Mouse (Mus musculus) spleen, adult 12 weeks (tissue): ENCODE results near the gene Rbfox1.

Source experiments
- DNase-seq: peaks from one replicate; pipeline ENCODE4 v3.0.0; 2022; ENCODE audit warnings: low spot score

Rbfox1 gene

DNA sequence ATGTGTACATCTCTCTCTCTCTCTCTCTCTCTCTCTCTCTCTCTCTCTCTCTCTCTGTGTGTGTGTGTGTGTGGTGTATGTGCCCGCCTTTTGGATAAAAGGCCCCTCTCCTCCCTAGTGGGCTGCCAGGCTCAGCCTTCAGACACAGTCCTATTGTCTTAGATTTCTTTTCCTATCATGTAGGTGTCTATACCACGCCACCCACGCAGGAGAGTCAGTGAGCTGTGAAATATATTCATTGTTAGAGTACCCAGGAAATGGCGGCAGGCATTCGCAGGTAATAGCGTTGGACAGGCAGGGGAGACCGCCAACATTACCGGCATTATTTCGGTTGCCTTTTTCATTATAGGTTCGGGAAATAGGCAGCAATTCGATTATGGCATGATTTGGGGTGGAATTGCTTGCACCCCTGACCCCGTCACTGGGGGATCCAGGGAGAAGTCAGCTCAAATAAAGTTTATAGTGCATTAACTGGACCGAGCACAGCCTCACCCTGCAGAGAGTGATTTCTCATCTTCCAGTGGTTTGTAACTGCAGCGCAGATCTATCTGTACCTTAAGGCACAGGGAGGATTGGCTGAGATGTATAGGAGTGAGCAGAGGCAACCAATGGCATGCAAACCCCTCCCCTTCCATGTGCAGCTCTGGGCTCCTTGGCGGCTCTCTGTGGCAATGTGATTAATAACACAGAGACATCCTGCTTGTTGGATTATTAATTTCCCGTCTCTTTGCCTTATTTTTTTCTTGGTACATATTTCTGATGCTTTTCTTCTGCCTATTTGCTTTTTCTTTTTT lies 1264.1 kb downstream of the Rbfox1 start:
- DNase-seq, result no peak

DNA sequence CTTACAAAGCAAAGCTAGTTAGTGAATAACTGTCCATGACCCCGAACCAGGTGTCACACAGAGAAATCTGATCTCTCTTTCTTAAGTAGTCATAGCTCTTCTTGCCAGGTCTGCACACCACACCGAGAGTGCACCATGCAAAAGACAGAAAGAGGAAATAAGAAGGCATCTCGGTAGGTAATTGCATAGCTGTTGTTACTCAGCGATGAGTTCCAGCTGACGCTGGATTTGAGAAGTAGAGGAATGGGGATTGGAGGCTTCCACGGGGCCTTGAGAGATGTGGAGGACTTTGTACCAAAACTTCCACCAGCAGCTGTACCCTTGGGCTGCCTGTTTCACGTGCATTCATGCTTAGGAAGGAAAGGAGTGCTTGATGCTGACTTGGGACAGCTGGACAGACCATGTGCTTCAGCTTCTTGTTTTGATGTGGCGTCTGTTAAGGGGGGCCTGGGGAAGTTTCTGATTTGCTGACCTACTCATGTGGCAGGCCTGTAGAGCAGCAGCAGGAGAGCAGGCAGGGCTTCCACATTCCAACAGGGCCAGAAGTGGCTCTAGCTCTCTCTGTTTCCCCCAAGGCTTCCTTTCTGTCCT lies 1265.1 kb downstream of the Rbfox1 start:
- DNase-seq, result no peak

DNA sequence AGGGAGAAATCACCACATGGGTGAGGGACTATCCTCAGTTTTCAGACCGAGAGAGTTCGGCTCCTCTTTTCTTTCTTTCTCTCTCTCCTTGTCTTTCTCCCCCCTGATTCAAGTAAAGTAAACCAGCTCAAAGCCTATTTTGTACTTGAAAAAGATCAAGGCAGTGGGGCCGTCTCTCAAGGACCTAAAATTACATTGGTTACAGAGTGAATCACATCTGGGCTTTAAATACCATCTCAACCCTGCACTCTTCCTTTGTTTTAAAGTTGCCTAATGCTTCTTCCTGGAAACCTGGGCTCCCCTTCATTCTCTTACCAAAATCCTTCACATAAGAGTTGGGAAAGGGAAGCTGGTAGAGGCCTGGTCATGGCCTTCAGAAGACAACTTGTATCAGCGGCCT lies 1267.2 kb downstream of the Rbfox1 start:
- DNase-seq, result no peak

DNA sequence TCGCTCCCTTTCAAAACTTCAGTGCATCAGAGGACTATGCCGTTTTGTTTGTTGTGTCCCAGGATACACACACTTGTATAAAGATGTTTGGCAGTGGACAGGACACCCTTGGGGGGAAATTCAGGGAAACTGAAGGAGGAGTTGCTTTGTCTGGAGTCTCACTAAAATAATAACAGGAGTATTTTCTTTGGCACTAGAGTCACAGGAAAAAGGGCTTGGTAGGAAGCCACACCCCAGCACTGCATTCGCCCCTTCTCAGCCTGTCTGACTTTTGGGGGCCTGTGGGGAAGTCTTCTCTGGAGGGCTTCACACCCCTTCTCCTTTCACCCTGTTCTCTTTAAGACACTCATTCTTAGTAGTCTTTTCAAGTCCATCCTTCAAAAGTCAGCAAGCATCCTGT lies 1269.5 kb downstream of the Rbfox1 start:
- DNase-seq, result no peak

DNA sequence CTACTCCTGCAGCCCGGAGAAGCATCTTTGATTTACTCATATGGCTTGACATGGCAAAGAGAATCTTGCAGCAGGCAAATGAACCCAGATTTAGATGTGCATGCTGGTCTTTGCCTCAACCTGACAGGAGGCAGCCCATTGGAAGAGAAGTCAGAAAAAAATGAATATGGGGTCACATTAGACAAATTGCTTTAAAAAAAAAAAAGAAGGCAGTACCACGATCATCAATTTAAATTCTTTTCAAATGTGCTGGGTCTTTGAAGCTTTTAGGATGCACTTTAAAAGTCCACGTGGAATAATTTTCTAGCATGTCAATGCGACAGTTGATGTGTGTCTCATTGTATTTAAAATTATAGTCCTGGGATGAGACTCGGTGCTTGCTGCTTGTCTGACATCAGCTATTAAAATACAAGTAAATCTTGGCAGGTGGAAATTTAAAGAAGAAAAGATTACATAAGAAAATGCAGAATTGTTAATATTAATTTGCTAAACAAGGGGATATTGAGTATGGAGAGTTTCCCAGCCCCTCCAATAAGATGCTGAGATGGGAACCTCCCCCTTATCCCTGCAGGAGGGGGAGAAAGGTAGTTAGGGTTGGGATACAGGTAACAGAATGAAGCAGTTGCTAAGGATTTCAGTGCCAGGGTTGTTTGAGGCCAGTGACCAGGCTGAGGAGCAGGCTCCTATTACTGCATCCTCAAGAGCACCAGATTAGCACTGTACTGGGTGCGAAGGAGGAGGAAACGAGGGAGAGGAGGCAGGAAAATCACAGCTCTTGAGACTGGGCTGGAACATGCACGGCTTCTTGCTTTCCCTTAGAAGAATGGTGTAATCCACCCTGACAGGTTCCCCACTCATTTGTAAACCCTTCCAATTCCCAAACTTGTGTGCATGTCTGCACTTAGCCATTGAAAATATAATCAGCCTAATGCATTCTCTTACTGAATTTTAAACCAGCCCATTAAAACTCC lies 1274.0 kb downstream of the Rbfox1 start:
- no peak for DNase-seq

DNA sequence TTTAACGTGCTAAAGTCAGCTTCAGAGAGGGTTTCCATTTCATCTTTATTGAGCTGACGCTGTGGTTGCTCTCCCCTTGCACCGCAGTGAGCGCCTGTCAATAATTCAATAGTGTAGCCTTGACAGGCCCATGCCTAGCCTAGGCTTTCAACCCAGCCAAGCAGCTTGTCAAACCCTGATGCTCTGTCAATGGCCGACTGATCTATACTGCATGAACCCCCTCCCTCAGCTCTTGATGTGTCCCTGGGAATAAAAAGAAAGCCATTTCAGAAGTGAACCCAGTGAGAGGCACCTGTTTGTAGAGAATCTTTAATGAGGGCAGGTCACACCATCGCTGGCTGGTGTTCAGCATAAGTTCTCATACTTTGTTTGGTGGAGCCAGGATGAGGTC lies 1274.7 kb downstream of the Rbfox1 start:
- no peak for DNase-seq

DNA sequence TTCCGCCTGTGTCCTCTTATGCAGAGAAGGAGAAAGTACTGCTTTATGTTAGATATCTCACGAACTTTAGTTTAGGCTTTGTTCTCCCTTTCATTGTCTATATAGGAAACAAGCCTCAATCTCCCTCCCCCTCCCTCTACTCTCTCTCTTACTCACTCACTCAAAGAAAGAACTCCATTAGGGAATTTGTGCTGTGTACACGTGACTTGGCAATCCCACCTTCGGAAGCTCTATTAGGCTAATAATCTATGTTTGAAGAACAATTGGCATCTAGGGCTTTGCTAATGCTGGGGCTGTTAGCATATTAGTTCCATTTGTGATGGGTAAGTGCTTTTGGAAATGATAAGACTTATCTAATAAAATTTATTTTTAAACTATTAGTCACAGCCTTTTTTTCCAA lies 1277.0 kb downstream of the Rbfox1 start:
- DNase-seq, result no peak

DNA sequence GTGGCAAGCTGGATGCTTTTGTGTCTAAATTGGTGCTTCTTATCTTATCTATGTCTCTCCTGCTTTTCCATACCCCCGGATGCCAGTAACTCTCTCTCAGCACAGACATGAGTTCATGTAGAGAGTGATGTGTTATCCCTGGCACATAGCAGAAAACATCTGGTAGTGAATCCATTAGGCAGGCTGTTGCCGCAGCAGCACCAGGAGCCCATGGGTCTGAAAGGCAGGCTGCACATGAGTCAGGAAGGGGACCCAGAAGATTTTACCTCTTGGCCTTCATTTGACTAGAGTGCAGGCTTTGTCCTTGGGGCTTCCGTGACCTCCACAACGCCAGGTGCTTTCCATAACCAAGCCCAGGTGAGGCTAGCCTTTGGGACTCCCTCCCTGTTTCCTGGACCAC lies 1278.5 kb downstream of the Rbfox1 start:
- DNase-seq, result no peak

DNA sequence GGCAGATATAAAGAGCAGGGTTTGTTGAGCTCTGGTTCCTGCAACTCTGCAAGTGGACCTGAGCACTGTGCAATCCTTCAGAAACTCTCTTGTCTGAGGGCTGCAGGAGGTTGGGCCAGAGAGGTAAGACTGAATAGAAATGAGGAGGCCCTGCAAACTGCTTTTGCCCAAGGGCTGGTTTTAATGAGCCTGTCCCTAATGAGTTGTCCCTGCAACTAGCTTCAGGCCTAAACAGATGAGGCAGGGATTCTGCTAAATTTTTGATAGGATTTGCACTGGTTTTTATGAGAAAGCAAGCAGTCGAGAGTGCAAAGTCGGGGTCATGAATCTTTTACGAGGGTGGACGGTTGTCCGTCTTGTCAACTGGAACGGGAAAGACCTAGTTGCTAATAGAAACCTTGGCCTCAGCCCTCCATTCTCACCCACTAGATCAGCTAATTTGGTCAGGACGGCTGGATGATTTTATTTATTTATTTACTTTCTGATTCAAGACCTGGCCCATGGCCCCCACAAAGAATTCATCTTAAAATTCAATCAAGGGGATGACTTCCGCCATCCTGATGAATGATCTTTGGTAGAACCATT lies 1279.1 kb downstream of the Rbfox1 start:
- no peak for DNase-seq

DNA sequence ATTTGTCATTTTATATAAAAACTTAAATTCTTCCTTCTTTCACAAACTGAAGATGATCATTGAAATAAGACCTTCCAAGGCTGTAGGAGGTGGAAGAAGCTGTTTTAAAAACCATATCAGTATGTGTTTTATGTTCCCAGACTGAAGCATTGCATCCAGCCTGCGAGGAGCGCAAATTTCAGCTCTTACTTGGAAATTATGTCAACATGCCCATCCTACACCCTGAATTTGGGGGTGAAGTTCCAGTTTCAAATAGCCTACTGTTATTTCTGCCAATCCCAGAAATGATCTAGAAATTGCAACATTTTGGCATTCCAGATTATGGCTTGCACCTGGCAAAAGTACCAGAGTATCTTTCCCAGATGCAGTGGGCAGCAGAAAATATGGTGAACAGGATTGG lies 1290.8 kb downstream of the Rbfox1 start:
- no peak for DNase-seq

DNA sequence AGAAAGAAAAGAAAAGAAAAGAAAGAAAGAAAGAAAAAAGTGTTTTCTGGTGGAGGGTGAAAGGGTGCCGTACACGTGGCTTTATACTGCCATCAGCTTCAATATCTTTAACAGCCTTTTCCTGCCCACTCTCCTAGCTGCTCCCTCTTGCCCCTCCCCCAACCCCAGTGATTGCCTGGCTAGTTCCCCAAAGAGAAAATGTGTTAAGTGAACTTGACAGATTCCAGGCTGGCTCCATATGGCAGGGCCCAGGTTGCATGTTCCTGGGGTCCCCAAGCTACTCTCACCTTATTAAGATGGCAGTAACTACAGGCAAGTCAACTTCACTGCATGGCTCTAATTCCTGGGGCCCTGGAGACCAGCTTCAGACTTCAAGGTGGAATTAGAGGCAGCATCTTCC lies 1302.6 kb downstream of the Rbfox1 start:
- no peak for DNase-seq

DNA sequence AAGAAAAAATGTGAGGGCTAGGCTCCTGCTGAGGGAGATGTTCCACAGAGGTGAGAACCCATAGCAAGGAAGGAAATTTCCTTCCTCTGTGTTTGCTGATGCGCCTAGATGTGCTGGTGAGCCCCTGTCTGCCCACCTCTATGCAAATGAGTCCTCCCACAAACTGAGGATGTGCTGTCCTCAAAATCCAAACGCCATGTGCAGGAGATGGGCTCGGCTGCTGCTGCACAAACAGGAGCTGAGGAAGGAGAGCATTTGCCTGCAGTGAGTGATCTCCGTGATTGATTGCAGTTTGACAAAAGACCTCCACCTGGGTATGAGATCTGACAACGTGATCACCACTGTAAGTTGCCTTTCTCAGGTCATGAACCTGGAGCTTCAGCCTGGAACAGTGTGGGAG lies 1308.4 kb downstream of the Rbfox1 start:
- no peak for DNase-seq

DNA sequence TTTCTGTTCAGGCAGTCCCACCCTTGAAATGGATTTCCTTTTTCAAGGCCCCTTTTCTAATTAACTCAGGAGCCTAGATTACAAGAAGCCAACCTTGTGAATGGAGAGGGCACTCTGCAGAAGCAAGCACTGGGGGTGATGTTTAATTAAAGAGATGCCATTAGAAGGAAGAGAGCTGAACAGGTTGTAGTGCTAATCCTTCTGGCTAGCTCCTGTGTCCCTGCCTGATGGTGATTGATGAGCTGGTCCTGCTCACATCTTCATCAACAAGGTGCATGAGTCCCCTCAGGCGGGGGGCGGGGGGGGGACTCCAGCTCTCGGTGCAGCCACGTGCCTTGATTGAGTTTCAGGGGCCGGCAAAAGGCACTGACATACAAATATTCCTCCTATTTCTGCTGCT lies 1312.8 kb downstream of the Rbfox1 start:
- no peak for DNase-seq

DNA sequence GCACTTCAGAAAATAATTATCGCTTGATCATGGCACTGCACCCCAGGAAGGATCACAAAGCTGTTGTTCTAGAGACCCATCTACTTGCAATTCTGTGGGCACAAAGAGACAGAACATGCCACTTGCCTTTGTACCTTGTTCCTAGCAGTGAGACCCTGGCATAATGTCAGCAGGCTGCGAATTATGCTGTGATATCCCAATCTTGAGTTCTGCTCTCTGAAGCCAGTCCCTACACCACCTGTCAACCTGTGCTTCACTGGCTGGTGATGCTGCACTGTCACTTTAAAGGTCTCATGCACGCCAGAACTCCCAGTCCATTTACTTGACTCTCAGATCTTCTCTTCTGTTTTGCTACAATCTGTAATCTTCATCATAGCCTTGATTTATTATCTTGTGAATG lies 1315.1 kb downstream of the Rbfox1 start:
- DNase-seq, result no peak

DNA sequence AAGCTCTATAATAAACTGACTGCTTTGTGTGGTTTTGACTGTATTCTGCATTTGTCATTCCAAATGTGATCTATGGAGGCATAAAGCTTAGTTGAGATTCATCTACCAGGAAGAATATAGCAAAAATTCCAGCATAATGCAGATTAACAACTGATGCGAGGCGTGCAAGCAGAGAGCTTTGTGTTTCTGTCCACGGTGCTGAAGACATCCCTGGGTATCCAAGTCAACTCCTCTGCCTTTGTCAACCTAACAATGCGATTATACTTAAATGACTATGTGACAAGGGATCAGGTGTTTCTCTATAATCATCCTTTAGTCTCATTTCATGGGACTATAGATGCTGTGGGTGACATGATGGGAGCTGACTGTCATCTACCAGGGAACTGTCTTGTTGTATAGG lies 1316.7 kb downstream of the Rbfox1 start:
- DNase-seq, result no peak

DNA sequence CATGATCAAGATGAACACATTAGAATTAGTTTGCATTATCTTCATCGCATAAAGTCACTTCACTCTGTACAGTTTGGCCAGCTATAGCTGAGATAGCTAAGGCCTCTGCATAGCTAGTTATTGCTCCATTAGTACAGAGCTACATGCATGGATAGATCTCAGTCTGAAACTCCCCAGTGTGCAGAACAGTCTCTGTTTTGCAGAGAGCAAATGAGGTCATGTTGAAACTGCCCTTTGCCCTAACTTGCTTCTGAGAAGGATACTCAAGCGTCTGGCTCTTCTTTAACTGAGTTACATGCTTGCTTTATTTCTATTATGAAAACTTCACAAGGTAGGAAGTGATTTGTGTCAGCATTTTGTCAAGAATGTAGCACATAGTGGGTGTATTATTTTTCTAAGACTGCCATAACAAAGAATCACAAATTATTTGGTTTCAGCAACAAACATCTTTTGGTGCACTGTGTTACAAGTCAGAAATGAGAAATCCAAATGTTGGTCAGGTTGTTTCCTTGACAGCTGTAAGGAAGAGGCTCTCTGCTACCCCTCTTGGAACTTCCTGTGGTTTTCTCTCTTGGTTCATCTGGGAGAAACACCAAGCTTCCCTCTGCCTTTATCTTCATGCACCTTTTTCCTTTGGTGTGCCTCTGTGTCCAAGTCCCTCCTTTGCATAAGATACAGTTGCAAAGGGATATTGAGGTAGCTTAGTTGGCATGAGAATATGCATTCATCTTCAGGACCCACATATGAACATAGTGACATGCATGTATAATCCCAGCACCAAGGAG lies 1321.2 kb downstream of the Rbfox1 start:
- DNase-seq, result no peak

DNA sequence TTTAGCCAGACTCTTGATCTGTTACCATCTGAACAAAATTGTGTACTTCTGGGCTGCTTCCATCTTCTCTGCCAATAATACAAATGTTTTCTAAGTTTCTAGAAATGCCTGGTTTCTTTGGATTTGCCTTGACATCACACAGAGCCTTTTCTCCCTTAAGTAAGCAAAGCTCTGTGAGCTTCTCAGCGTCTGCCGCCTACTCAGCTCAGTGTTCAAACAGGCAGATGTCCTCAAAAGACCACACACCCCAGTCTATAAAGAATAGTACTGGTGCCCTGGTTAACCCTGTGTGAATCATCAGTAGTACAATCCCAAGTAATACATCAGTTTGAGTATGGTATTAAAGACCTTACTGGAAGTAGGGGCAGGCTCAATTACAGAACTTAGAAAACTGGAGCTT lies 1322.4 kb downstream of the Rbfox1 start:
- no peak for DNase-seq

DNA sequence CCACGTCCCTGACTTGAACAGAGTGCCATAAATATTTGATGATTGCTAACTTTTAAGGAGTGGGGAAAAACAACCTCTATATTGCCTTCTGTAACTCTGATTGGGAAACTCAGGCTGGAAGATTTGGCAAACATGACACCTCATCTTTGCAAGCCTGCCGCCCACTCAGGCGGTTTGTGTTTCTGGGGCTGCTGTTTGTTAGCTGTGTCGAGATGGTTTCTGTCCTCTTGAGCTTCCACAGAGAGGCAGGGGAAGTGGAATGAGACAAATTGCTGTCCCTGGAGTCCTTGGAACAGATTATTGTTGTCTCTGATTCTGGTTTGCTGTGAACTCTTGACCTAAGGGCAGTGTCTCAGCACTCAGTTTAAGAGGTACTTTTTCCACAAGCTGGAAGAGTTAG lies 1327.6 kb downstream of the Rbfox1 start:
- DNase-seq, result no peak

DNA sequence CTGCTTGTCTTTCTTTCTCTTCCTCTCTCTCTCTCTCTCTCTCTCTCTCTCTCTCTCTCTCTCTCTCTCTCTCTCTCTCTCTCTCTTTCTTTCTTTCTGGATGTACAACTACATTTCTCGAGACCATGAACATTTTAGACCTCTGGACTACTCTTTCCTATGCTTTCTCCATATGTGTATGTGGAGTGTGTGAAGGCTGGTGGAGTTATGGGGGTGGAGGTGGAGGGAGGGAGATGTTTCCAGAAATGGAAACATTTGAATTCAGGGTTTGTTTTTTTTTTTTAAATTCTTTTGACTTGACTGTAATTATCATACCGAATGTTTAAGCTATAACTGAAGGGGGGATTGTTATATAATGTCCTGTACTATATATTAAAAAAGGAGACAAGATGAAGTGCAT lies 1338.1 kb downstream of the Rbfox1 start:
- DNase-seq, result no peak

DNA sequence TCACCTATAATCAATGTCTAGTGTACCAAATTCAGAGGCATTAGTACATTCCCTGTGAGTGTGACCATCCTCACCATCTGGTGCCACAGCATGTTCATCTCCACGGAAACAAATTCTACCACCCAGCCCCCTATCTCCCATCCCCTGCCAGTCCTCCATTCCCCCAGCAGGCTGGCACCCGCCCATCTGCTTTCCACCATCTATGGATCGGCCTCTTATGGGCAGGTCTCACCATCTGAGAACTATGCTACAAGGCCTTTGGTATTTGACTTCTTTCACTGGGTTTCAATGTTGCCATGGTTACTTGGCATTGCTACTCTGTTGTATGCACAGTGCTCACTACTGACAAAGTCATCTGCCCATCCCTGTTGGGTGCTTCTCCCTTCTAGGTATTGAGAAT lies 1340.8 kb downstream of the Rbfox1 start:
- no peak for DNase-seq

DNA sequence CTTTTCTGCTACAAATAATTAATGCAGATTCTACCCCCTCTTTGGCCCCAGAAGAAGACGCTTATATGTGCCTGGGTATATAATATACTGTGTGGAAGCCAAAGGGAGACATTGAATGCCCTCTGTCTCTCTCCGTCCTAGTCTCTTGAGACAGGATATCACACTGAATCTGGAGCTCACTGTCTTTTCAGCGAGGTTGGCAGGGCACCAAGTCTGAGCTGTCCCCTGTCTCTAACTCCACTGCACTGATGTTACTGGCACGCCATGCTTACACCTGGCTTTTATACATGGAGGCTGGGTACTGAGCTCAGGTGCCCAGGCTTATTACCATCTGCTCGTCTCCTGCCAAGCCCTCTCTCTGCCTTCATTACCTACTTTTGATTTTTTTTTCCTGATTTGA lies 1343.1 kb downstream of the Rbfox1 start:
- no peak for DNase-seq

DNA sequence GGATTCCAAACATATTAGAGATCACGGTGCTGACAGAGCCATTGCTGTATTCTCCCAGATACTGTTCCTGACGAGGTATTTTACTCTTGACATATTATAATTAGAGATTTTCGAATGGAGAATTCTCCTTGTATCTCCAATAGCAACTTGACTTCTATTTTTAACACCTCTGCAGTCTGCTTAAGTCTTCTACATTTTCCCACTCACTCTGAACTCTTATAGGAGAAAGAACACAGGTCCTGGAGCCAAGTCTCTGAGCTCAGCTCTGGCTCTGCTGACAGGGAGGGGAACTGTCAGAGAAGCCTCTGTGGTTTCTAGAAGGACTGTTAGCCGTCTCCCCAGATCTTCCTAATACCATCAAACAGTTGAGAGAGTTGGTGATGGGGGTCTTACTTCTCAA lies 1344.1 kb downstream of the Rbfox1 start:
- no peak for DNase-seq
